Mouse (Mus musculus) embryonic facial prominence, embryonic 15.5 days (tissue): Measurements from ENCODE around the gene Olfr871. TPM values are rescaled to one million over a fixed set of nuclear protein-coding genes. Genes with fewer than 3 reads are reported as not detected.
"Not testable (repeated sequence)": the region's sequence is repeated elsewhere in the genome, so short reads cannot be mapped to it uniquely, and the experiment has no call there.

Experiments used
- ATAC-seq: fragments of 200-750 bp; cut with Nextera tagmentation; 2 replicates; pipeline ENCODE4 v1.8.0; 2017; ENCODE audit warnings: low read depth, moderate TSS enrichment; ENCODE audit not compliant: insufficient number of reproducible peaks, low FRiP score, low TSS enrichment
- H3K27ac ChIP-seq: fragments of 300-500 bp; sonication (generic); replicated peaks from 2 replicates; pipeline ENCODE4 v1.5.1; 2015; ENCODE audit warnings: mild to moderate bottlenecking, inconsistent platforms
- H3K27me3 ChIP-seq: fragments of 300-500 bp; sonication (generic); 2 replicates; pipeline ENCODE4 v1.6.1; 2015; ENCODE audit warnings: inconsistent platforms
- H3K36me3 ChIP-seq: fragments of 300-500 bp; sonication (generic); 2 replicates; pipeline ENCODE4 v1.6.1; 2015; ENCODE audit warnings: mild to moderate bottlenecking, inconsistent platforms
- H3K4me1 ChIP-seq: fragments of 300-500 bp; sonication (generic); 2 replicates; pipeline ENCODE4 v1.6.1; 2015; ENCODE audit warnings: inconsistent platforms
- H3K4me2 ChIP-seq: fragments of 300-500 bp; sonication (generic); replicated peaks from 2 replicates; pipeline ENCODE4 v1.6.1; 2015; ENCODE audit warnings: mild to moderate bottlenecking, inconsistent platforms
- H3K4me3 ChIP-seq: fragments of 300-500 bp; sonication (generic); replicated peaks from 2 replicates; pipeline ENCODE4 v1.5.1; 2015; ENCODE audit warnings: mild to moderate bottlenecking, inconsistent platforms
- H3K9ac ChIP-seq: fragments of 300-500 bp; sonication (generic); 2 replicates; pipeline ENCODE4 v1.6.1; 2015; ENCODE audit warnings: inconsistent platforms
- H3K9me3 ChIP-seq: fragments of 300-500 bp; sonication (generic); replicated peaks from 2 replicates; pipeline ENCODE4 v1.6.1; 2016; ENCODE audit warnings: inconsistent platforms
- WGBS: fragments of 180-500 bp; shearing (Covaris S2); methylation state at CpG from one replicate; pipeline ENCODE4 v1.1.7; 2015; 5-methylcytosine and 5-hydroxymethylcytosine counted together
- polyA plus RNA-seq: library from polyadenylated mRNA; unstranded; fragments of >200 nt; fragmentation: Nextera tagmentation; extraction: Ambion mirVana; gene quantifications from 2 replicates; pipeline ENCODE4 v1.2.1, GENCODE M21; 2015

Gene Olfr871
- not detected in 2 replicates for polyA plus RNA-seq

DNA sequence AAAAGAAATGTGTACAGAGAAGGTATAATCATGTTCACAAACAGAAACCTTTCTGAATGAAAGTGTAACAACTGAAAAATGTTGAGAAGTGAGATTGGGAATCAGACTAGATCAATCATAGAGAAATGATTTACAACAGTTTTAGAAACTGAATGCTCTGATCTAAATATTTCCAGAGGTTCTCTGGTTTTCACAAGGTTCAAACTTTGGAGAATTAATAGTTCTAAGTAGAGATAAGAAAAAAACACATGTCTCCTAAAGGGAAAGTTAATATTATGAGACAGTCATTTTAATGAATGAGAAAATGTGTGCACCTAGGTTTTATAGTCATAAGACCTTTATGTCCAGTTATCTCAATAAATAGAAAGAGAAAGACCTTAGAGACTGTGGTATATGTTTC is at the start of gene Olfr871:
TSS of gene Olfr871 (plus strand) at position 301 of the 400 bp plus-strand sequence.
- Histone ChIP-seq H3K4me1 (no peaks in the 10 kb centered on the region), H3K36me3 (no peaks in the 10 kb centered on the region), H3K27me3 (no peaks in the 10 kb centered on the region), H3K9me3 (no peaks in the 10 kb centered on the region), H3K9ac (no peak within 1 kb of the TSS), H3K4me2 (no peak within 1 kb of the TSS), H3K4me3 (no peak within 1 kb of the TSS), H3K27ac (no peak within 1 kb of the TSS)
- ATAC-seq: no peak

DNA sequence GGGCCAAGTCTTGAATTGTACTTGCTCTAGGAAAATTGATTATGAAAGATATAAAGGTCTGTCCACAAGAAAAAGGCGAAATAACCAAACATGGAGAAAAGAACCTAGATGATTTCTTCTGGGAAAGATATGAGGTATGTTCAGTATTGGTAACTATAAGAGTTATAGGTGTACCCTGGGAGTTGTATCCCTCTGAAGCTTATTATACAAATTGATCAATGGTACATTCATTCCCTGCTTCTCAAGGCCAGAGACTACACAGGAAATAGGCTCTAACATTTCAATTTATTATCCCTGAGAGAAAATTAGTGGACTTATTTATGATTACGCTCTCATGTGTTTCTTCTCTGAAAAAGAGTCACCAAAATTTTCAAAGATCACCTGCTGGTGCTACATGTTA is 38.0 kb upstream of the Olfr871 start, which contains the start of gene Olfr870:
TSS of gene Olfr870 (minus strand) at position 101 of the 400 bp plus-strand sequence.
- Histone ChIP-seq H3K9me3 (no peaks in the 10 kb centered on the region), H3K4me2 (no peak within 1 kb of the TSS), H3K4me3 (no peak within 1 kb of the TSS), H3K27ac (no peak within 1 kb of the TSS), H3K36me3 (no peaks in the 10 kb centered on the region), H3K4me1 (no peaks in the 10 kb centered on the region), H3K27me3 (no peaks in the 10 kb centered on the region), H3K9ac (no peak within 1 kb of the TSS)
- no peak for ATAC-seq
- 76% methylated on average over 2 of the region's 2 CpGs for WGBS

DNA sequence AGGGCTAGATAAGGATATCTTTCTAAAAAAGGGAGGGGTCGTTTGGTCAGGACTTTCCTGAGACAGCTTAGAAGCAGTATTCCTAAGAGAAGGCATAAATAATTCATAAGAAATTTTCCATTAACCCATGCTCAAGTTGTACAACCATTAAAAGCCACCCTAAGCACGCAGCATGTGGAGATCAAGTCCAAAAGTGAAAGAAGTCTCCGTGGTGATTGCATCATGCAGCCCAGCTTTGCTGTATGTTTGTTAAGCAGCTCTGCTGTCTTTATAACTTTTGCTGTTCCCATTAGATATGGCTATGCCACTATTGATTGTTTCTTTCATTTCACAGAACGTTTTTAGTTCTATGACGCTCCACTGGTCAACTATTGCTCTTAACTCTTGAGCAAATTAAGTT is 32.5 kb upstream of the Olfr871 start:
- WGBS: 66% methylated on average over 5 of the region's 5 CpGs
- ATAC-seq: no peak
- no peak overlapping the region for H3K4me2 ChIP-seq
- no peaks in the 10 kb centered on the region for H3K27me3 ChIP-seq
- H3K4me1 ChIP-seq: no peaks in the 10 kb centered on the region
- H3K27ac ChIP-seq: no peak overlapping the region
- H3K4me3 ChIP-seq: no peak overlapping the region
- H3K36me3 ChIP-seq: no peaks in the 10 kb centered on the region
- no peaks in the 10 kb centered on the region; the same call in 1 of the 2 replicates for H3K9me3 ChIP-seq
- no peak overlapping the region for H3K9ac ChIP-seq

DNA sequence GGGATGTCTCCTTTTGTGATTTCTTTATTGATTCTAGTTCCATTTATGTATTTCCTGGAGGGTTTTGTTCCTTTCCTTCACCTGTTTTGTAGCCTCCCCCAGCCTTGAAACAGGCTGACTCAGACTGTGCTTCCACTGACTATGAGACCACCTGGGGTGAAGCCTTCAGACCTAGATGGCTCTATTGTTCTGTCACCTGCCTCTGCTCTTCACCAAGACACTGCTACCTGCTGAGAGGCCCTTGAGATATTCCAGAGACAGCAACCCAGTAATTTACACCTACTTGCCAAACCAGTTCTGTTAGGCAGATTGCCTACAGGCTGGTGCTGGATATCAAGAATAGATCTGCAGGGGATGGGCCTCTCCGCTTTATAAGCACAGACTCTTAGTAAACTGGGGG is 9.9 kb upstream of the Olfr871 start:
- H3K36me3 ChIP-seq: no peaks in the 10 kb centered on the region
- H3K4me1 ChIP-seq: no peaks in the 10 kb centered on the region
- no peaks in the 10 kb centered on the region for H3K27me3 ChIP-seq
- no peak overlapping the region for H3K9ac ChIP-seq
- WGBS: 46% methylated on average over 1 of the region's 1 CpGs
- no peak for ATAC-seq
- no peak overlapping the region for H3K4me2 ChIP-seq
- H3K27ac ChIP-seq: no peak overlapping the region
- no peaks in the 10 kb centered on the region for H3K9me3 ChIP-seq
- no peak overlapping the region for H3K4me3 ChIP-seq

DNA sequence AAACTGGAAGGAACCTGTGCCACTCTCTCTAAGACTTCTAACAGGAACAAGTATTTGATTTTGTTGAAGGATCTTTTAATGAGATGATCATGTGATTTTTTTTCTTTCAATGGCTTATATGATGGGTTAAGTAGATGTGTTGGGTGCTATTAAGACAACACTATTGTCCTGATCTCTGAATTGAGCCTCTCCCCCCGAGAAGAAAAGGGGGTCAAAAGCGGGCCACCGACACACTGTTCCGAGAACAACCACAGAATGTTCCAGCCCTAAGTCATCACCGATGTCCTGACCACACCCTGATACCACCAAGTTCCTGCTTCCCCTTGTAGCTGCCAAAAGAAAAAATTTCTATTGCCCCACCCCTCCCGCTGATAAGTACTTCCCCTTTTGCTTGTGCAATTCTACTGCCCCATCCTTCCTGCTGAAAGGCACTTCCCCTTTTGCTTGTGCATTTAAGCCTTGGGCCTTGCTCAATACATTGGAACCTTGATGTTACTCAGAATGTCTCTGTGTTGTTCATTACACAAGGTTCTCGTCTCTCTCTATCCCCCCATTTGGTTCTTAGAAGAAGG is 8.5 kb upstream of the Olfr871 start:
- not testable (repeated sequence) for H3K27ac ChIP-seq, H3K4me2 ChIP-seq, H3K27me3 ChIP-seq, H3K9ac ChIP-seq, H3K4me1 ChIP-seq, H3K9me3 ChIP-seq, H3K4me3 ChIP-seq, H3K36me3 ChIP-seq, ATAC-seq
- WGBS: 79% methylated on average over 7 of the region's 7 CpGs

DNA sequence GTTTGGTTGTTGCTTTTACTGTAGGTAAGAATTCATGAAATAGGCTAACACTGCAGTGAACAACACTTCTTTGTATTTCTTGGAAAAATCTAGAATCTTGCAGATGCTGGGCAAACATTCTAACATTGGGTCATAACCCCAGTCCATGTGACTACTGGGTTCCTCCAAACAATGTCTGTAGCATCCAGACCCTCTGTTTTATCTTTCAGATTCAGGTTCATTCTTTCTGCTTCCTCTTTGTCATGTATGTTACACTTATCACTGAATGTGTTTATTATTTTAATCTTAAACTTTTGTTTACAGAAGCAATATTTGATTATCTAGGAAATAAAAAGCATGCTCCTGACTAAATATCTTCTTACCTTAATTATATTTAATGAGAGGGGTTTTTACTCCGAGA is 1.2 kb upstream of the Olfr871 start:
- no peaks in the 10 kb centered on the region for H3K4me1 ChIP-seq
- no peak overlapping the region for H3K9ac ChIP-seq
- no peak overlapping the region for H3K4me2 ChIP-seq
- no peak overlapping the region for H3K27ac ChIP-seq
- H3K9me3 ChIP-seq: no peaks in the 10 kb centered on the region
- no peaks in the 10 kb centered on the region for H3K36me3 ChIP-seq
- no peak overlapping the region for H3K4me3 ChIP-seq
- no peaks in the 10 kb centered on the region for H3K27me3 ChIP-seq
- 36% methylated on average over 1 of the region's 1 CpGs for WGBS
- ATAC-seq: no peak

DNA sequence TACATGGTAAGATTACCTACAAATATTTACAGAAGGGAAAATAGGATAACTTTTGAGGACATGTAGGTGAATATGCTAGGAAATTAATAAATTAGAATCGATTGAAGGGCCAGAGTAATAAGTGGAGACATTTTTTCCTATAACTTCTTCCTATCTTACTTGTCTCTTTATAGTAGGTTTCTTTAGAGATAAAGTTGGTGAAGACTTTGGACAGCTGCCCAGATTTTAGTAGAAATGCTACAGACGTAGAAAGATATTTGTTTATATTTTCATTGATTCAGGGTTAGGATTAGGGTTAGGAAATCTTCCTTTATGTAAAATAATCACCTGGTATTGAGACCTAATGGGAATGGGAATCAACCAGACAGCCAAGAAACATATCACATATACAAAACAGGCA is 530 bp upstream of the Olfr871 start:
- Histone ChIP-seq H3K36me3 (no peaks in the 10 kb centered on the region), H3K9ac (no peak overlapping the region), H3K4me3 (no peak overlapping the region), H3K27ac (no peak overlapping the region), H3K9me3 (no peaks in the 10 kb centered on the region), H3K4me1 (no peaks in the 10 kb centered on the region), H3K27me3 (no peaks in the 10 kb centered on the region), H3K4me2 (no peak overlapping the region)
- no peak for ATAC-seq
- 67% methylated on average over 2 of the region's 2 CpGs for WGBS

DNA sequence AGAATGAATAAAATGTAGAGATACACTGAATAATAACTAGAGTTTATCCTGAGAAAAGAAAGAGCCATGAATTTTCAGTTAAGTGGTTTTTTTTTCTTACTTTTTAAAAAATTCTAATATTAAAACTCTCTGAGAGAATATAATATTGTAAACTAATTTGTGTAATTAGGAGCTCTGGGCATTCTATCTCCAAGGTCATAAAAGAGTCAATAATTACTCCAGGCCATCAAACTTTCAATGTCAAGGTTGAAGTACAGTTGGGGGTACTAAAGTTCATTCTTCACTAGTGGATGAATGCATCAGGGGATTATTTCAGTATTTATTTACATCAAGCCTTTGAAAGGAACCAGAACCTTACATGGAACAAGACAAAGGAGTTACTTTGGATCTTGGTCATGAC is 24.8 kb downstream of the Olfr871 start, which contains the start of gene Olfr872:
TSS of gene Olfr872 (plus strand) at position 301 of the 400 bp plus-strand sequence.
- H3K27me3 ChIP-seq: no peaks in the 10 kb centered on the region
- H3K9ac ChIP-seq: no peak within 1 kb of the TSS
- no peak for ATAC-seq
- no peaks in the 10 kb centered on the region for H3K9me3 ChIP-seq
- no peak within 1 kb of the TSS for H3K4me3 ChIP-seq
- no peak within 1 kb of the TSS for H3K4me2 ChIP-seq
- H3K4me1 ChIP-seq: no peaks in the 10 kb centered on the region
- H3K27ac ChIP-seq: no peak within 1 kb of the TSS
- H3K36me3 ChIP-seq: no peaks in the 10 kb centered on the region

DNA sequence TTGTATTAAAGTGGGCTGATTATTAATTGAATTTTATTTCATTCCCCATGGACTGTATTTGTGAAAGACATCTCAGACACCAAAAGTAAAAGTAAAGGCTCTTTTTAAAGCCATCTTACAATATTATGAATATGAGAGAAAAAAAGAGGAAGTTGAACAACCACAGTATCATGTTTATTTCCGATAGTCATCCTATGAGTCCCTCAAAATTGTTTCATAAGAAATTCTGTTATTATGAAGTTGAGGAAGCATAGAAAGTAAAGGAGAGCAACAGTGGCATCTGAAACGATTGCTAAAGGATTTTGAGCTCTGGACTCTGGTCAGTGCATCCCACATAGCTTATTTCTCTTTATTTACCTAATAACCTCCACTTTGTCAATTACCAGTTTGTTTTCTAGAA is 25.4 kb downstream of the Olfr871 start:
- Histone ChIP-seq H3K27ac (no peak overlapping the region), H3K36me3 (no peaks in the 10 kb centered on the region), H3K9me3 (no peaks in the 10 kb centered on the region), H3K9ac (no peak overlapping the region), H3K4me2 (no peak overlapping the region), H3K27me3 (no peaks in the 10 kb centered on the region), H3K4me1 (no peaks in the 10 kb centered on the region), H3K4me3 (no peak overlapping the region)
- WGBS: 72% methylated on average over 2 of the region's 2 CpGs
- ATAC-seq: no peak

Other genes starting within 250 kb of the Olfr871 start
- not detected in 2 replicates for gene Olfr866, start 184.2 kb upstream of the Olfr871 start, polyA plus RNA-seq
- 0.20 TPM in 1 of 2 replicates, not detected in the other for gene Olfr867, start 154.6 kb upstream of the Olfr871 start, polyA plus RNA-seq
- not detected in 2 replicates for gene Olfr868, start 113.6 kb upstream of the Olfr871 start, polyA plus RNA-seq
- not detected in 2 replicates for gene Olfr869, start 83.2 kb upstream of the Olfr871 start, polyA plus RNA-seq
- gene Olfr870, start 38.1 kb upstream of the Olfr871 start, polyA plus RNA-seq: 0.04 TPM in 1 of 2 replicates, not detected in the other
- not detected in 2 replicates for gene Olfr872, start 24.9 kb downstream of the Olfr871 start, polyA plus RNA-seq
- 0.19 TPM in 1 of 2 replicates, not detected in the other for gene Olfr39, start 70.1 kb downstream of the Olfr871 start, polyA plus RNA-seq
- 0.11 and 0.12 TPM in 2 replicates for gene Olfr873, start 86.3 kb downstream of the Olfr871 start, polyA plus RNA-seq
- not detected in 2 replicates for gene Olfr18, start 123.9 kb downstream of the Olfr871 start, polyA plus RNA-seq
- gene Zfp560, start 173.0 kb downstream of the Olfr871 start, polyA plus RNA-seq: 33.8 and 35.2 TPM in 2 replicates
- 16.3 and 17.9 TPM in 2 replicates for gene Zfp26, start 248.0 kb downstream of the Olfr871 start, polyA plus RNA-seq